Mouse (Mus musculus): ENCODE measurements around the gene Npcd. TPM values are rescaled to one million over a fixed set of nuclear protein-coding genes. Genes with fewer than 3 reads are reported as not detected.
A peak's percentile ranks its signal among the peaks of the same experiment; 100 is the strongest.

Npcd gene
- polyA plus RNA-seq, 1 experiment from 2014 or later: 1.0 TPM

- Histone ChIP-seq H3K4me3 (no peak overlapping the region), H3K27me3 (replicated peaks) (no peaks in the 10 kb centered on the region), H3K4me2 (replicated peaks) (no peak overlapping the region), H3K9me3 (no peaks in the 10 kb centered on the region), H3K9ac (no peak overlapping the region), H3K27ac (no peak overlapping the region), H3K4me1 (no peaks in the 10 kb centered on the region), H3K36me3 (no peaks in the 10 kb centered on the region)
- ATAC-seq (ENCODE audit: low FRiP score, low read depth): no peak
- WGBS: 88% methylated on average over 5 of the region's 5 CpGs
These were observed 24.9 kb upstream of the Npcd start for GRCm38 (mm10) chr15:79858979-79859378.

DNA sequence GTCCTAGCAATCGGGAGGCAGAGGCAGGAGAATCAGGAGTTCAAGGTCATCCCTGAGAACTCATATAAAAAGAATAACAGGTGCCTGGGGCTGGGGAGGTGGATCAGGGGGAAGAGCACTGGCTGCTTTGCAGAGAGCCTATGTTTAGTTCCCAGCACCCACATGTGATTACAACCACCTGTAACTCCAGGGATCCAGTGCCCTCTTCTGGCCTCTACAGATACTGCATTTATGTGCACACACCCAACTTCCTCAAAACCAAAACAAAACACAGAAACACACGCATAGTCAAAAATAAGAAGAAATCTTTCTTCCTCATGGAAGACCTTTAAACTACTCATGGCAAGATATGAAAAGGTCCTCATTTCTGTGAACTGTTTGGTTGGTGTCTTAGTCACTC lies 16.1 kb upstream of the Npcd start:
- ATAC-seq (ENCODE audit: low FRiP score, low read depth): no peak
- no peak overlapping the region for H3K9ac ChIP-seq
- H3K4me3 ChIP-seq: no peak overlapping the region
- no peaks in the 10 kb centered on the region for H3K36me3 ChIP-seq
- 96% methylated on average over 2 of the region's 2 CpGs for WGBS
- no peak overlapping the region for H3K27ac ChIP-seq
- no peaks in the 10 kb centered on the region for H3K27me3 ChIP-seq (replicated peaks)
- H3K4me2 ChIP-seq (replicated peaks): no peak overlapping the region
- no peaks in the 10 kb centered on the region for H3K9me3 ChIP-seq
- H3K4me1 ChIP-seq: peaks cover 6% of the 10 kb centered on the region; the same call in 1 of the 2 replicates

DNA sequence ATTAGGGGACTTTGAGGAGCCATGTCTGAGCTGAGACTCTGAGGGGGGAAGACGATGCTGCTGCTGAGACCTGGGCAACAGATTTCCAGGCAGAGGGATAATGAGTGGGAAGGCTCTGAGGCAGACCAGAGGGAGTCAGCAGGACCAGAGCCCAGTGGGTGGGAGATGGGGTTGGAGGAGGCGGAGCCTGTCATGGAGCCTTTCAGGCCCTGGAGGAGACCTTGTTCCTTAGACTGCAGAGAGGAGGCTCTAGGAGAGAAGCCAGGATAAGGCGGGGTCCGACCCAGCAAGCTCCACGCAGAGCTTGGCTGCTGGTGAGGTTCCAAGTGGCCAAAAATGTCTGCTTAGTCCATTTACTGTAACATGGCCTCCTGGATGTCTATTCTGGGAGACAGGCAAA lies 13.1 kb upstream of the Npcd start:
- no peak overlapping the region for H3K9ac ChIP-seq
- no peak for ATAC-seq (ENCODE audit: low FRiP score, low read depth)
- peaks cover 6% of the 10 kb centered on the region; the same call in 1 of the 2 replicates for H3K4me1 ChIP-seq
- no peaks in the 10 kb centered on the region for H3K27me3 ChIP-seq (replicated peaks)
- H3K27ac ChIP-seq: no peak overlapping the region
- no peak overlapping the region for H3K4me3 ChIP-seq
- 27% methylated on average over 5 of the region's 5 CpGs for WGBS
- no peaks in the 10 kb centered on the region for H3K9me3 ChIP-seq
- no peak overlapping the region for H3K4me2 ChIP-seq (replicated peaks)
- no peaks in the 10 kb centered on the region for H3K36me3 ChIP-seq

DNA sequence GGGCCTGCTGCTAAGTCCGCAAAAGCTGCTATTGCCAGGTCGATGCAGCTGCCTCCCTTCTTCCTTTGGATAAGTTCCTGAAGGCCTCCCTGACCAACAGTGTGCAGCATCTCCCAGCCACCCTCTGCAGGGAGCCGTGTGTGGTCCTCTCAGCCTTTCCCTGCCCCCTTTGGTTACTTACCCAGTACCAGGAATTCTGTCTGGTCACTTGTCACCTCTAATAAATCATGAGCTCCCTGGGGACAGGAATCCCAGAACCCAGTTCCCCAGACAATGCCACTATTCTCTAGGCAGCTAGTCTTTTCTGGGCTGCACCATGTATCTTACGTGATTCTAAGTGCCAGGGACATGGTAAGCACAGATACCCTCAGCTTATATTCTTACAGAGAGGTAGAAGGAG lies 11.9 kb upstream of the Npcd start:
- WGBS: 44% methylated on average over 4 of the region's 4 CpGs
- no peak for ATAC-seq (ENCODE audit: low FRiP score, low read depth)
- Histone ChIP-seq H3K4me3 (no peak overlapping the region), H3K4me2 (replicated peaks) (no peak overlapping the region), H3K4me1 (peaks cover 6% of the 10 kb centered on the region; the same call in 1 of the 2 replicates), H3K27me3 (replicated peaks) (0 out of 2 replicates have a peak, but pooled peaks cover 3% of the 10 kb centered on the region), H3K36me3 (no peaks in the 10 kb centered on the region), H3K9me3 (no peaks in the 10 kb centered on the region), H3K9ac (no peak overlapping the region), H3K27ac (no peak overlapping the region)

GRCm38 (mm10) chr15:79842985-79843384 lies 8.9 kb upstream of the Npcd start:
- Histone ChIP-seq H3K4me3 (no peak overlapping the region), H3K4me1 (peaks cover 6% of the 10 kb centered on the region; the same call in 1 of the 2 replicates), H3K9me3 (no peaks in the 10 kb centered on the region), H3K27ac (no peak overlapping the region), H3K4me2 (replicated peaks) (no peak overlapping the region), H3K36me3 (no peaks in the 10 kb centered on the region), H3K27me3 (replicated peaks) (0 out of 2 replicates have a peak, but pooled peaks cover 3% of the 10 kb centered on the region), H3K9ac (no peak overlapping the region)
- no peak for ATAC-seq (ENCODE audit: low FRiP score, low read depth)
- WGBS: 85% methylated on average over 3 of the region's 3 CpGs

DNA sequence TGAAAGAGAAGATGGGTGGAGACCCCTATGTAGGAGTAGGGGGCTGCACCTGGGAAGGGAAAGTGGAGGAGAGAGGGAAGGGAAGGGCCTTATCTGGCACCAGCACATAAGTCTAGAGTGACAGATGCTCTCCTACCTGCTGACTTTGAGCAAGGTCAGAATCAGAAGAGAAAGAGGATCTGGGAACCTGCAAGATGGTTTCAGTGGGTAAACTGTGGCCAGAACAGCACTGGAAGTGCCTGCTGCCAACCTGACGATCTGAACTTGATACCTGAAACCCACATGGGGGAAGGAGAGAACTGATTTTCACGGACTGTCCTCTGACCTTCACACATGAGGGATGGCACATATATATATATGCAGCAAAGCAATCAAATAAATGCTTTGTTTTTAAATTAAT lies 6.2 kb upstream of the Npcd start:
- ATAC-seq (ENCODE audit: low FRiP score, low read depth): no peak
- Histone ChIP-seq H3K9me3 (no peaks in the 10 kb centered on the region), H3K27me3 (replicated peaks) (0 out of 2 replicates have a peak, but pooled peaks cover 3% of the 10 kb centered on the region), H3K4me2 (replicated peaks) (no peak overlapping the region), H3K36me3 (no peaks in the 10 kb centered on the region), H3K4me1 (peaks cover 7% of the 10 kb centered on the region; the same call in 1 of the 2 replicates), H3K9ac (no peak overlapping the region), H3K4me3 (no peak overlapping the region), H3K27ac (no peak overlapping the region)
- WGBS: 67% methylated on average over 2 of the region's 2 CpGs

DNA sequence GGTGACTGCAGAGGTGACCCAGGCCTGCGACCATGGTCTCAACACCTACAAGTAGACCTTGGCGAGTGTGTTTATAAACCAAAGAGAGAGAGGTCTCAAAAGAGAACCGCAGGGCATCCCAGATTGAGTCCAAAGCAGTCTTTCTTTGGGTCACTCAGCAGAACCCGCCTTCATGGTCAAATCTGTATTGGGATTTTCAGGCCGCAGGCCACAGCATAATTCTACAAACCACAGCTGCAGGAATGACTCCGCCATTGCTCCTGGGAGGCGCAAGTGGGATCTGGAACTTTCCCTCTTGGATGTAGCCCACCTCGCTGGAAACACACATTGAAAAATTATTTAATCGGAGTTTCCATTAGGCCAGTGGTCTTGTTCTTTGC lies 834 bp upstream of the Npcd start:
- no peak; the same call in 1 of the 2 replicates for ATAC-seq (ENCODE audit: low FRiP score, low read depth)
- WGBS: 55% methylated on average over 9 of the region's 9 CpGs
- Histone ChIP-seq H3K36me3 (0 out of 2 replicates have a peak, but pooled peaks cover 7% of the 10 kb centered on the region), H3K9me3 (no peaks in the 10 kb centered on the region), H3K4me2 (replicated peaks) (peak overlapping the region; percentile 89), H3K27ac (peak overlapping the region; percentile 84), H3K4me3 (no peak overlapping the region), H3K9ac (peak overlapping the region; percentile 82; the same call in 1 of the 2 replicates), H3K4me1 (peaks cover 41% of the 10 kb centered on the region), H3K27me3 (replicated peaks) (no peaks in the 10 kb centered on the region)

- Histone ChIP-seq H3K4me2 (replicated peaks) (peak overlapping the region; percentile 89), H3K27ac (peak overlapping the region; percentile 84), H3K4me1 (peaks cover 55% of the 10 kb centered on the region), H3K36me3 (peaks cover 11% of the 10 kb centered on the region), H3K9me3 (no peaks in the 10 kb centered on the region), H3K9ac (peak overlapping the region; percentile 82), H3K4me3 (peak overlapping the region; percentile 61), H3K27me3 (replicated peaks) (no peaks in the 10 kb centered on the region)
- under 1% methylated on average over 41 of the region's 41 CpGs for WGBS
- no peak for ATAC-seq (ENCODE audit: low FRiP score, low read depth)
These were observed 586 bp downstream of the Npcd start for GRCm38 (mm10) chr15:79833251-79834050.

DNA sequence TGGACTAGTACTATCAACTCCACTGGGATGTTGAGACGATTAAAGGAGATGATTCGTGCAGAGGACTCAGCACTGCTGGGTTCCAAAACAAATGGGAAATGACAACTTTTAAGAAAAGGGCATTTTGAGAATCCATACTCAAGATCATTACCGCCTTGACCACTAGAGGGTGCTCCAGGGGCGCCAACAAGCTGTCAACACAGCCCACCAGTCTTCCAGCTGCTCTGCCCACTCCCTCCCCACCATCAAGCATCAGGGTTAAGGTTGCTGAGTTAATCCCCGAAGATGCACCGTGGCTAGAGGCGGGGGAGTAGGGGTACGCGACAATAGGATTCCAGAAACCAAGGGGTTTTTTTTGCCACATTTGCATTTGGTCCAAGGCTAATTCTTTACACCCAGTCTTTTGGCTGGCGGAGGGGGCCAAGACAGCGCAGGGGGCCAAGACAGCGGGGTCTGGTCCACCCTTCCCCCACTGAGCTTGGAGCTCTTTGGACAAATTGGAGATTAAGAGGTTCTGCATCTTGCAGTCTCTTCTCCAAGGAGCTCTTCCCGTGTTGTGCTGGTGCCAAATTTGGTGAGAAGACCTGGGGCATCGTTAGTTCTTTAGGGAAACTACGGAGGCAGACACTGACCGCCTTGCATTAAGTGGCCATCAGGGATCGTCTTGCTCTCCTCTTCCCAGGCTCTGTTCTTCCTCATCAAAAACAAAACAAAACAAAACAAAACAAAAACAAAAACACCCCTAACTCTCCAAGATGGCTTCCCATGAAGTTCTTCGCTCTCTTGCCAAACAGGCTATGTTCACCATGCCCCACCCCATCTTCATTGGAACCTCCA lies 1.8 kb downstream of the Npcd start:
- no peak for ATAC-seq (ENCODE audit: low FRiP score, low read depth)
- peaks cover 22% of the 10 kb centered on the region for H3K36me3 ChIP-seq
- H3K4me1 ChIP-seq: peaks cover 64% of the 10 kb centered on the region
- no peaks in the 10 kb centered on the region for H3K27me3 ChIP-seq (replicated peaks)
- WGBS: 33% methylated on average over 18 of the region's 18 CpGs
- peak overlapping the region; percentile 89 for H3K4me2 ChIP-seq (replicated peaks)
- peak overlapping the region; percentile 82 for H3K9ac ChIP-seq
- H3K4me3 ChIP-seq: peak overlapping the region; percentile 61
- no peak overlapping the region for H3K27ac ChIP-seq
- H3K9me3 ChIP-seq: no peaks in the 10 kb centered on the region

DNA sequence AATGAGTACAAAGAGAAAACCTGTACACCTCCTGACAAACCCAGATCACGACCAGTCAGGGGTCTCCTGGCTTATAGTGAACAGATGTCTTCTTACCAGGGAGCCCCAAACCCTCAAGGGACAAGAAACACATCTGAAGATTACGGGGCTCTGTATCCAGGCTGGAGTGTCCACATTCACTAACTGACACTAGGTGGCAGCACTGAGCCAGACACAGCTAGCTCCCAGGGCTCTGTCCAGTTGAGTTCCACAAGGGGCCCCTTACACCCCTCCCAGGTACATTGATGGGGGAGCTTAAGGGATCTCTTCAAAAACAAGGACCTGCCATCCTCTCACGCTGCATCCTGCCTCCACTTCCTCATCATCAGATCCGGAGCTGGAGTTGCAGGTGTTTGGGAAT lies 3.6 kb downstream of the Npcd start:
- peaks cover 74% of the 10 kb centered on the region for H3K4me1 ChIP-seq
- WGBS: 13% methylated on average over 4 of the region's 4 CpGs
- H3K4me2 ChIP-seq (replicated peaks): no peak overlapping the region
- H3K27ac ChIP-seq: no peak overlapping the region
- no peak overlapping the region for H3K9ac ChIP-seq
- H3K4me3 ChIP-seq: no peak overlapping the region
- no peak for ATAC-seq (ENCODE audit: low FRiP score, low read depth)
- H3K36me3 ChIP-seq: peaks cover 38% of the 10 kb centered on the region
- no peaks in the 10 kb centered on the region for H3K9me3 ChIP-seq
- H3K27me3 ChIP-seq (replicated peaks): no peaks in the 10 kb centered on the region

- 60% methylated on average over 5 of the region's 5 CpGs for WGBS
These were observed 4.6 kb downstream of the Npcd start for GRCm38 (mm10) chr15:79829431-79829830.

More at GRCm38 (mm10) chr15:79829431-79829830, 4.6 kb downstream of the Npcd start:
- peak overlapping the region; percentile 49 for H3K4me2 ChIP-seq (replicated peaks)
- H3K4me3 ChIP-seq: no peak overlapping the region
- H3K36me3 ChIP-seq: peaks cover 44% of the 10 kb centered on the region
- no peaks in the 10 kb centered on the region for H3K27me3 ChIP-seq (replicated peaks)
- H3K9ac ChIP-seq: 0 out of 2 replicates have a peak overlapping the region, but pooled peaks have one; percentile 29
- H3K4me1 ChIP-seq: peaks cover 74% of the 10 kb centered on the region
- ATAC-seq (ENCODE audit: low FRiP score, low read depth): no peak
- H3K9me3 ChIP-seq: no peaks in the 10 kb centered on the region
- H3K27ac ChIP-seq: no peak overlapping the region

All from neural tube, embryonic 12.5 days (tissue).